Mouse (Mus musculus) stomach, embryonic 15.5 days (tissue): ENCODE measurements around the gene Gnb1. TPM values are rescaled to one million over a fixed set of nuclear protein-coding genes. Genes with fewer than 3 reads are reported as not detected.

ENCODE experiments used
- ATAC-seq: fragments of 200-750 bp; cut with Nextera tagmentation; 2 replicates; pipeline ENCODE4 v1.8.0; 2017; ENCODE audit warnings: low read depth, moderate number of reproducible peaks, moderate TSS enrichment; ENCODE audit not compliant: insufficient read depth, low FRiP score
- H3K27ac ChIP-seq: fragments of 300-500 bp; sonication (generic); 2 replicates; pipeline ENCODE4 v1.5.1; 2015; ENCODE audit warnings: mild to moderate bottlenecking, inconsistent platforms
- H3K27me3 ChIP-seq: fragments of 300-500 bp; sonication (generic); replicated peaks from 2 replicates; pipeline ENCODE4 v1.6.1; 2015; ENCODE audit warnings: inconsistent platforms
- H3K36me3 ChIP-seq: fragments of 300-500 bp; sonication (generic); 2 replicates; pipeline ENCODE4 v1.6.1; 2015; ENCODE audit warnings: inconsistent platforms
- H3K4me1 ChIP-seq: fragments of 300-500 bp; sonication (generic); 2 replicates; pipeline ENCODE4 v1.6.1; 2015; ENCODE audit warnings: inconsistent platforms
- H3K4me2 ChIP-seq: fragments of 300-500 bp; sonication (generic); 2 replicates; pipeline ENCODE4 v1.6.1; 2015; ENCODE audit warnings: mild to moderate bottlenecking, inconsistent platforms
- H3K4me3 ChIP-seq: fragments of 300-500 bp; sonication (generic); replicated peaks from 2 replicates; pipeline ENCODE4 v1.5.1; 2015; ENCODE audit warnings: inconsistent platforms
- H3K9ac ChIP-seq: fragments of 300-500 bp; sonication (generic); 2 replicates; pipeline ENCODE4 v1.6.1; 2015; ENCODE audit warnings: inconsistent platforms
- H3K9me3 ChIP-seq: fragments of 300-500 bp; sonication (generic); 2 replicates; pipeline ENCODE4 v1.6.1; 2016; ENCODE audit warnings: inconsistent platforms
- WGBS: fragments of 180-500 bp; shearing (Covaris S2); methylation state at CpG from one replicate; pipeline ENCODE4 v1.1.7; 2015; 5-methylcytosine and 5-hydroxymethylcytosine counted together
- polyA plus RNA-seq: library from polyadenylated mRNA; unstranded; fragments of >200 nt; fragmentation: Nextera tagmentation; extraction: Ambion mirVana; gene quantifications from 2 replicates; pipeline ENCODE4 v1.2.1, GENCODE M21; 2015

The Gnb1 gene
- polyA plus RNA-seq, 1 experiment from 2014 or later = 446 TPM

DNA sequence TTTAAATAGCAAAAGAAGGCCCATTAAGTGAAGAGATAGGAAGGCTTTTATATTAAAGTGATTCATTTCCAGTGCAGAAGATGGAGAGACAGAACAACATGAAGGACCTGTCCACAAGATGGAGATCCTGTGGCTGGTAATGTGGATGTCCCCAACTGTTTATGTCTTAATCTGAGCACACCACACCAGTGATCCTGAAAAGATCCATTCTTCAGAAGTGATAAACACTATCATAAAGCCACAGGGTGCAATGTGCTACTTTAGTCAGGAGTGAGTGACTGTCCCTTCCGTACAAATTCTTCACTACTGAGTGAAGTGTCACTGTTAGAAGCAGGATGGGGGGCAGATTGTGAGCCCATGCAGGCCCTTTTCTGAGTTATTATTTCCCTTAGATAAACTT is 111.6 kb downstream of the Gnb1 start:
- Histone ChIP-seq H3K4me1 (peaks cover 5% of the 10 kb centered on the region; the same call in 1 of the 2 replicates), H3K27ac (no peak overlapping the region), H3K4me2 (peak overlapping the region; percentile 87), H3K9ac (no peak overlapping the region), H3K9me3 (no peaks in the 10 kb centered on the region), H3K36me3 (no peaks in the 10 kb centered on the region; the same call in 1 of the 2 replicates), H3K27me3 (no peaks in the 10 kb centered on the region), H3K4me3 (peak overlapping the region; percentile 95; the same call in 1 of the 2 replicates)
- no peak for ATAC-seq
- WGBS = 92% methylated on average over 1 of the region's 1 CpGs

DNA sequence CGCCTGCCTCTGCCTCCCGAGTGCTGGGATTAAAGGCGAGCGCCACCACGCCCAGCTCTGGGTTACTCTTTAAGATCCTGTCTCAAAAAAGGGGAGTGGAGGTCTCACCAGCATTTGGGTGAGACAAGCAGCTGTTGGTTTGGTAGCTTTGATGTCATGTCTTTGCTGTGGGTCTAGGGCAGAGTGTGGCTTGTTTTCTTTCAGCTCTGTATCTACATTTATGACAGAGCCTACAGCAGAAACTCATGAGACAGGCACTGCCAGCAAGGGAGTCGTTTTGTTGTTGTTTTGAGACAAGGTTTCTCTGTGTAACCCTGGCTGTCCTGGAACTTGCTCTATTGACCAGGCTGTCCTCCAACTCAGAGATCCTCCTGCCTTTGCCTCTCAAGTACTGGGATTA is 112.6 kb downstream of the Gnb1 start:
- Histone ChIP-seq H3K4me2 (no peak overlapping the region), H3K9me3 (no peaks in the 10 kb centered on the region), H3K27ac (no peak overlapping the region), H3K4me1 (peaks cover 5% of the 10 kb centered on the region; the same call in 1 of the 2 replicates), H3K27me3 (no peaks in the 10 kb centered on the region), H3K9ac (no peak overlapping the region), H3K4me3 (no peak overlapping the region), H3K36me3 (no peaks in the 10 kb centered on the region; the same call in 1 of the 2 replicates)
- WGBS = 86% methylated on average over 6 of the region's 6 CpGs
- ATAC-seq = no peak

DNA sequence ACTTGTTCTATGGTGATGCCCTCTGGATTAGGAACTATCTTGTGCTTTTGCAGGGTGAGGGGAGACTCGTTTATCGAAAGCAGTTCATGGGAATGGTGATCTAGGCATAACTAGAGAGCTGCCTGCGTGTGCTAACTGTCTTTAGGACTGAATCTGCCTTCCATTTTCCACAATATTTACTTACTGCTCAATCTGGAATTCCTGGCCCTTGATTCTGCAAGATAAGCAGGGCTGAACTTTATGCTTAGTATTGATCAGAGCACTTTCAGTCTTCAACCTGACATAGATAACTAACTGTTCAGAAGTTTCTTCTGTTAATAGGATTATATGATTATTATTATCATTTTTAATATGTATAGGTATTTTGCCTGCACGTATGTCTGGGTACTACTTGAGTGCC is 114.0 kb downstream of the Gnb1 start:
- Histone ChIP-seq H3K27ac (no peak overlapping the region), H3K4me3 (no peak overlapping the region), H3K9ac (no peak overlapping the region), H3K4me1 (peaks cover 5% of the 10 kb centered on the region; the same call in 1 of the 2 replicates), H3K27me3 (no peaks in the 10 kb centered on the region), H3K4me2 (no peak overlapping the region), H3K36me3 (peaks cover 10% of the 10 kb centered on the region; the same call in 1 of the 2 replicates), H3K9me3 (no peaks in the 10 kb centered on the region)
- WGBS = 81% methylated on average over 4 of the region's 4 CpGs
- ATAC-seq = no peak

DNA sequence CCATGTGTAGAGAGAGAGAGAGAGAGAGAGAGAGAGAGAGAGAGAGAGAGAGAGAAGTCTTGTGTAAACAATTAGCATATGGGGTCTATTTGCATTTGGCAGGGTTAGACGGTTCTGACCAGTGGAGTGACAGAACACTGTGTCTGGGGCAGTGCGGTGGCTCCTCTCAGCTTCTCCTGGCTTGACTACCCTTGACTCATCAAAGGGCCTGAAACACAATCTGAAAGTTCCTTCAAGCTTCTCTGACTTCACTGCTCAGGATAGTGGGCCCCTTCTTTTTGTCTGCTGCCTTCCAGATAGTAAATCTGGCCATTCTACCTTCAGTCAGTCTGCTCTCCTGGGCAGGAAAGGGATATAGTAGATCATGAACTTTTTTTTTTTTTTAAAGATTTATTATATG is 115.7 kb downstream of the Gnb1 start:
- Histone ChIP-seq H3K4me3 (no peak overlapping the region), H3K27ac (no peak overlapping the region), H3K9me3 (no peaks in the 10 kb centered on the region), H3K27me3 (no peaks in the 10 kb centered on the region), H3K4me1 (peaks cover 5% of the 10 kb centered on the region; the same call in 1 of the 2 replicates), H3K4me2 (no peak overlapping the region), H3K9ac (no peak overlapping the region), H3K36me3 (peaks cover 22% of the 10 kb centered on the region)
- WGBS = 70% methylated on average over 2 of the region's 2 CpGs
- ATAC-seq = no peak

Other genes starting within 250 kb of the Gnb1 start
- gene Faap20, start 241.6 kb upstream of the Gnb1 start, polyA plus RNA-seq = 64.5 and 65.8 TPM in 2 replicates
- gene Prkcz, start 130.0 kb upstream of the Gnb1 start, polyA plus RNA-seq = 17.9 and 18.3 TPM in 2 replicates
- 0.06 TPM in 1 of 2 replicates, not detected in the other for gene Gabrd, start 93.2 kb upstream of the Gnb1 start, polyA plus RNA-seq
- gene Cfap74, start 82.2 kb upstream of the Gnb1 start, polyA plus RNA-seq = 1.5 and 2.1 TPM in 2 replicates
- 0.28 and 0.46 TPM in 2 replicates for gene Tmem52, start 22.2 kb upstream of the Gnb1 start, polyA plus RNA-seq
- gene Nadk, start 71.0 kb downstream of the Gnb1 start, polyA plus RNA-seq = 79.7 and 83.2 TPM in 2 replicates
- gene Slc35e2, start 110.1 kb downstream of the Gnb1 start, polyA plus RNA-seq = 6.9 and 7.9 TPM in 2 replicates
- gene Cdk11b, start 133.5 kb downstream of the Gnb1 start, polyA plus RNA-seq = 56.7 and 59.8 TPM in 2 replicates
- not detected in 2 replicates for gene Gm10563, start 154.0 kb downstream of the Gnb1 start, polyA plus RNA-seq
- 39.6 and 42.0 TPM in 2 replicates for gene Mmp23, start 162.0 kb downstream of the Gnb1 start, polyA plus RNA-seq
- 23.3 and 24.1 TPM in 2 replicates for gene Mib2, start 177.8 kb downstream of the Gnb1 start, polyA plus RNA-seq
- 9.0 and 10.0 TPM in 2 replicates for gene Fndc10, start 203.0 kb downstream of the Gnb1 start, polyA plus RNA-seq
- 141 and 152 TPM in 2 replicates for gene Ssu72, start 213.4 kb downstream of the Gnb1 start, polyA plus RNA-seq
- 0.80 and 0.85 TPM in 2 replicates for gene Tmem240, start 243.4 kb downstream of the Gnb1 start, polyA plus RNA-seq